Mouse (Mus musculus): ENCODE results near the gene Gm21409.
"Not testable (repeated sequence)": the region's sequence is repeated elsewhere in the genome, so short reads cannot be mapped to it uniquely, and the experiment has no call there.

The Gm21409 gene

DNA sequence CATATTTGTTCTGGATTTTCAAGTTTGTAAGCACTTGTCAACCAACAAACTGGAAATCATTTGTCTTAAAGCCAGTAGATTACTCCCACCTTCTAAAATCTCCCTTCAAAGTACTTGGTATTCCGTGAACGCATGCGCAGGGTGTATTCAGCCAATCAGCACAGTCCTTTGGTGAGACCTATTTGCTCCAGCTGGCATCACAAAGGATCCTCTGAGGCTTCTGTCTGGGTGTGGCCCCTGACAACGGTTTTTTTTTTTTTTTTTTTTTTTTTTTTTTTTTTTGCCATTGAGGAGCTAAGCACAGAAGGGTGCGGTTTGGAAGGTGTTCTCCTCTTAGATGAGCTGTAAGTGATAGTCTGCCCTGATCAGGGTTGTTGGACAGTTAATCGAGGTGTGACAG is at the start of gene Gm21409:
TSS of gene Gm21409 (plus strand) at position 301 of the 400 bp plus-strand sequence.
- DNase-seq, result not testable (repeated sequence)
